Mouse (Mus musculus): Measurements from ENCODE around the gene Arxes1. TPM values are rescaled to one million over a fixed set of nuclear protein-coding genes. Genes with fewer than 3 reads are reported as not detected.
"Not testable (repeated sequence)": the region's sequence is repeated elsewhere in the genome, so short reads cannot be mapped to it uniquely, and the experiment has no call there.

The Arxes1 gene
- 2.6 and 2.8 TPM in 2 replicates for polyA plus RNA-seq (2012; rRNA removed)
- 7.4 and 7.8 TPM in 2 replicates for polyA plus RNA-seq (2014; fragmentation: Nextera tagmentation; extraction: Ambion mirVana)

DNA sequence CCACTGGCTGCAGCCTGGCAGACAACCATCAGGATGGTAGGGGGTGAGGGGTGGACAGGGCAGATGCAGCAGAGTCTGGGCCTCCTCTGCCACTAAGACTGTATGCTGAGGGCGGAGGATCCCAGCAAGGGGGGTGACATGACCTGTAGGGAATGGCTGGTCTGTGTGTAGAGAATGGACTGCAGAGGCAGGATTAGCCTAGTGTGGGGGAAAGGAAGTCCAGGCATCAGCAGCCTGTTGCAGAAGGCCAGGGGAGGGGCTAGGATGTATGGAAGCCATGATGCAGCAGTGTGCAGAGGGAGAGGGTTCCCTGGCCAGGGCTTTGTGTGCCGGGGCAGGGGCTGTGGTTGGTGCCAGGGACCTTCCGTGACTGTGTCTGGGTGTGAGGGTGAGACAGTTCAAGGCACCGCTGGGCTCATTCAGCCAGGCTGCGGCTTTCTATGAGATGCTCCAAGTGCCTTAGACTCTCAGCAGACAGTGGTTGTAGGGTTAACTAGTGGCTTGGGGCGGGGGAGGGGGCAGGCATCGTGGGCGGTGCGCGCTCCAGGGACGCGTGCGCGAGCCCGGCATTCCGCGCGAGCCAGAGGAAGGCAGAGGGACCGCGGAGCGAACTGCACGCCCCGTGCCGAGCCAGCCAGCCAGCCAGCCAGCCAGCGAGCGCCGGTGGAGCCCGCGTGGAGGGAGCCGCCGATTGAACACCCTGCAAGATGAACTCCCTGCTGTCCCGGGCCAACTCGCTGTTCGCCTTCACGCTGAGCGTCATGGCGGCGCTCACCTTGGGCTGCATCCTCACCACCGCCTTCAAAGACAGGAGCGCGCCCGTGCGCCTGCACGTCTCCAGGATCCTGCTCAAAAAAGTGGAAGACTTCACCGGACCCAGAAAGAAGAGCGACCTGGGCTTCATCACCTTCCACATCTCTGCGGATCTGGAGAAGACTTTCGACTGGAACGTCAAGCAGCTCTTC is at the start of gene Arxes1:
Arxes1 (plus strand) TSS at position 569 of the 965 bp plus-strand sequence.
- 19% methylated on average over 14 of the region's 49 CpGs for WGBS (ENCODE audit: insufficient replicate concordance)
- H3K9me3 ChIP-seq (ENCODE audit: control insufficient read depth, low read length); H3K36me3 ChIP-seq (replicated peaks; ENCODE audit: control insufficient read depth, insufficient read depth, low read depth); H3K27me3 ChIP-seq (ENCODE audit: control insufficient read depth, insufficient read depth, low read length); H3K9ac ChIP-seq (replicated peaks); DNase-seq (ENCODE audit: low read depth in 3 of 3, low spot score in 3 of 3); H3K4me1 ChIP-seq (replicated peaks; ENCODE audit: control insufficient read depth in 2 of 2, insufficient read depth in 2 of 2, low read length in 1 of 2); H3K27ac ChIP-seq: not testable (repeated sequence)
- ATAC-seq (ENCODE audit: insufficient read depth): peak; percentile 72
- Histone ChIP-seq H3K4me3 (ENCODE audit: insufficient read depth in 1 of 2, low read depth in 2 of 2, low read length in 2 of 2) (0 out of 4 replicates have a peak within 1 kb of the TSS, but pooled peaks of 1 of the 2 experiments have one; percentile 13), H3K4me2 (ENCODE audit: low read depth) (peak within 1 kb of the TSS; percentile 11; the same call in 1 of the 2 replicates)

DNA sequence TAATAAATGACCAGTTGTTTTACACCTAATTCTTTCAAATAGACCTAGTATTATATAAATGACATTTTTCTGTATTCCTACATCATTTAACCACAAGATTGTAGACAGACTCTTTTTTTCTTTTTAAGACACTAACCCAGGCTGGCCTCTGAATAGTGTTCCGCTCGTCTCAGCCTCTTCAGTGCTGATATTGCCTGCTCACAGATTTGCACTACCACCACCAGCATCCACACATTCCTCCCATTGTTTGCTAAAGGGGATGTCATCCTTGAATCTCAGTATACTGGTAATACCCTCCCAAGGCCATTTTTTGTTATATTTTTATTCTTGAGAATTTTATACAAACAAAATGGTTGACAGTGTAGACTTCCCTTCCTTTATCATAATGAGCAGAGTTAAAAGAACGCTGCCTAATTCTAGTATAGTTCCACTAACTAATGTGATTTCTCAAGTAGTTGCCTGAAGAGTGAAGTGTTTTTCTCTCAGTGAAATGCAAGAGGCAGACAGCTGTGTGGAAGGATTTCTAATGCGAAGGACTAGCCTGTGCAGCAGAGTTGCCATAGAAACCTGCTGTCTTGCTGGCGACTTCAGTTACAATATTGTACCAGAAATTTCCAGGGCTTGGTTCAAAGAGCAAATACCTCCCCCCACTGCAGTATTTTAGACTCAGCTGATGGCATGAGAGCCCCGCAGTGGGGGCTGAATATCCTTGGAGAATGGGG is 48.5 kb upstream of the Arxes1 start:
- TF ChIP-seq CTCF (IDR thresholded peaks at IDR 0.05; ENCODE audit: low read depth) (no peak), EP300 (IDR thresholded peaks at IDR 0.05; ENCODE audit: low read depth) (no peak)

DNA sequence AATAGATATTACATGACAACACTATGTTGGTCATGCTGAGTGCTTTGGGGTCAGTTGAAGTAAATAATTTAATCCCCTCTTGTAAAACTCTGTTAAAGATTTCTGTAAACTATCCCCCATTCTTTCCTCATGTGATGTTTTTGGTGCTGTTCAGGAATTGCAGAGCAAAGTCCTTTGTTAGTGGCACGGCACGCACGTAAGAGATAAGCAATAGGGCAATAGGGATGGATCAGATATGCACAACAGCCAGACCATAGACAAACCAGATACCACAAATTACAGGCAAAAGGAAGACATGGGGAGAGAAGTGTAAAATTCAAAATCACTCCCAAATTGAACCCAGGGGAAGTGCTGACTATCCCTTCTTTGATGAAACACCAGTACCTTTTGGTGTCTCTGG is 46.9 kb upstream of the Arxes1 start:
- 45% methylated on average over 3 of the region's 3 CpGs for WGBS (ENCODE audit: insufficient replicate concordance)
- H3K27ac ChIP-seq: no peak overlapping the region
- H3K9ac ChIP-seq (replicated peaks): no peak overlapping the region
- DNase-seq (ENCODE audit: low read depth in 3 of 3, low spot score in 3 of 3): no peak
- no peaks in the 10 kb centered on the region for H3K27me3 ChIP-seq (ENCODE audit: control insufficient read depth, insufficient read depth, low read length)
- no peaks in the 10 kb centered on the region for H3K4me1 ChIP-seq (replicated peaks; ENCODE audit: control insufficient read depth in 2 of 2, insufficient read depth in 2 of 2, low read length in 1 of 2)
- no peak for ATAC-seq (ENCODE audit: insufficient read depth)
- H3K4me3 ChIP-seq (ENCODE audit: insufficient read depth in 1 of 2, low read depth in 2 of 2, low read length in 2 of 2): no peak overlapping the region
- TF ChIP-seq CTCF (IDR thresholded peaks at IDR 0.05; ENCODE audit: low read depth) (no peak), EP300 (IDR thresholded peaks at IDR 0.05; ENCODE audit: low read depth) (no peak)
- H3K9me3 ChIP-seq (ENCODE audit: control insufficient read depth, low read length): no peaks in the 10 kb centered on the region
- H3K4me2 ChIP-seq (ENCODE audit: low read depth): no peak overlapping the region
- no peaks in the 10 kb centered on the region for H3K36me3 ChIP-seq (replicated peaks; ENCODE audit: control insufficient read depth, insufficient read depth, low read depth)

More for the DNA sequence above, 48.5 kb upstream of the Arxes1 start:
- no peak for ATAC-seq (ENCODE audit: insufficient read depth)
- Histone ChIP-seq H3K27ac (no peak overlapping the region), H3K4me3 (ENCODE audit: insufficient read depth in 1 of 2, low read depth in 2 of 2, low read length in 2 of 2) (no peak overlapping the region), H3K9ac (replicated peaks) (no peak overlapping the region), H3K4me2 (ENCODE audit: low read depth) (no peak overlapping the region), H3K4me1 (replicated peaks; ENCODE audit: control insufficient read depth in 2 of 2, insufficient read depth in 2 of 2, low read length in 1 of 2) (no peaks in the 10 kb centered on the region), H3K9me3 (ENCODE audit: control insufficient read depth, low read length) (no peaks in the 10 kb centered on the region), H3K27me3 (ENCODE audit: control insufficient read depth, insufficient read depth, low read length) (no peaks in the 10 kb centered on the region), H3K36me3 (replicated peaks; ENCODE audit: control insufficient read depth, insufficient read depth, low read depth) (no peaks in the 10 kb centered on the region)
- no peak for DNase-seq (ENCODE audit: low read depth in 3 of 3, low spot score in 3 of 3)
- 61% methylated on average over 6 of the region's 6 CpGs for WGBS (ENCODE audit: insufficient replicate concordance)

DNA sequence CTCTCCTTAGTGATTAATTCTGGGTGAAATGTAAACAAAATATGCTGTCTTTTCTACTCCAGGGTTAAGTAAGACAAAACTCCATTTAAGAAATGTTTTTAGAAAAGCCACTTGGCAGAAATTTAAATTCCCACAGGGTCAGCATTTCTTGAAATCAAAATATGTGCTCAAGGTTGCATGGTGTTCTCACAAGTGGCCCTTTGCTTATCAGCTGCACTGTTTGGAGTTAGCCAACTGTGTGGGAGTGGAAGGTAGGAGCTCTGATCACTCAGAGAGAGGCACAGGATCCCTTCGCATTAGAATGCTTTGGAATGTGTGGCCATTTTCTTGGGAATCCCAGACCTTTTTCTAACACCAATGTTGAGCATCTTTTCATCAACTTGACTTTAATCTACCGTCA is 42.5 kb upstream of the Arxes1 start:
- ATAC-seq (ENCODE audit: insufficient read depth) (no peak), DNase-seq (ENCODE audit: low read depth in 3 of 3, low spot score in 3 of 3) (no peak)
- 63% methylated on average over 2 of the region's 2 CpGs for WGBS (ENCODE audit: insufficient replicate concordance)
- Histone ChIP-seq H3K4me1 (replicated peaks; ENCODE audit: control insufficient read depth in 2 of 2, insufficient read depth in 2 of 2, low read length in 1 of 2) (no peaks in the 10 kb centered on the region), H3K27ac (no peak overlapping the region), H3K4me2 (ENCODE audit: low read depth) (no peak overlapping the region), H3K9me3 (ENCODE audit: control insufficient read depth, low read length) (no peaks in the 10 kb centered on the region), H3K27me3 (ENCODE audit: control insufficient read depth, insufficient read depth, low read length) (no peaks in the 10 kb centered on the region), H3K9ac (replicated peaks) (no peak overlapping the region), H3K4me3 (ENCODE audit: insufficient read depth in 1 of 2, low read depth in 2 of 2, low read length in 2 of 2) (no peak overlapping the region), H3K36me3 (replicated peaks; ENCODE audit: control insufficient read depth, insufficient read depth, low read depth) (no peaks in the 10 kb centered on the region)
- TF ChIP-seq CTCF (IDR thresholded peaks at IDR 0.05; ENCODE audit: low read depth): no peak
- no peak for TF ChIP-seq EP300 (IDR thresholded peaks at IDR 0.05; ENCODE audit: low read depth)

DNA sequence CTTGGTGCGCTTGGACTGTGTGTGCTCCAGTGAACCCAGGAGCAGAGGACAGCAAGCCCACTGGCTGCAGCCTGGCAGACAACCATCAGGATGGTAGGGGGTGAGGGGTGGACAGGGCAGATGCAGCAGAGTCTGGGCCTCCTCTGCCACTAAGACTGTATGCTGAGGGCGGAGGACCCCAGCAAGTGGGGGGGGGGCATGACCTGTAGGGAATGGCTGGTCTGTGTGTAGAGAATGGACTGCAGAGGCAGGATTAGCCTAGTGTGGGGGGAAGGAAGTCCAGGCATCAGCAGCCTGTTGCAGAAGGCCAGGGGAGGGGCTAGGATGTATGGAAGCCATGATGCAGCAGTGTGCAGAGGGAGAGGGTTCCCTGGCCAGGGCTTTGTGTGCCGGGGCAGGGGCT is 40.0 kb upstream of the Arxes1 start:
- H3K4me3 ChIP-seq (ENCODE audit: insufficient read depth in 1 of 2, low read depth in 2 of 2, low read length in 2 of 2); H3K9ac ChIP-seq (replicated peaks); H3K4me1 ChIP-seq (replicated peaks; ENCODE audit: control insufficient read depth in 2 of 2, insufficient read depth in 2 of 2, low read length in 1 of 2); H3K9me3 ChIP-seq (ENCODE audit: control insufficient read depth, low read length); H3K27me3 ChIP-seq (ENCODE audit: control insufficient read depth, insufficient read depth, low read length); DNase-seq (ENCODE audit: low read depth in 3 of 3, low spot score in 3 of 3); H3K36me3 ChIP-seq (replicated peaks; ENCODE audit: control insufficient read depth, insufficient read depth, low read depth); H3K4me2 ChIP-seq (ENCODE audit: low read depth); H3K27ac ChIP-seq: not testable (repeated sequence)
- ATAC-seq (ENCODE audit: insufficient read depth): peak; percentile 62
- WGBS (ENCODE audit: insufficient replicate concordance): 35% methylated on average over 2 of the region's 3 CpGs

DNA sequence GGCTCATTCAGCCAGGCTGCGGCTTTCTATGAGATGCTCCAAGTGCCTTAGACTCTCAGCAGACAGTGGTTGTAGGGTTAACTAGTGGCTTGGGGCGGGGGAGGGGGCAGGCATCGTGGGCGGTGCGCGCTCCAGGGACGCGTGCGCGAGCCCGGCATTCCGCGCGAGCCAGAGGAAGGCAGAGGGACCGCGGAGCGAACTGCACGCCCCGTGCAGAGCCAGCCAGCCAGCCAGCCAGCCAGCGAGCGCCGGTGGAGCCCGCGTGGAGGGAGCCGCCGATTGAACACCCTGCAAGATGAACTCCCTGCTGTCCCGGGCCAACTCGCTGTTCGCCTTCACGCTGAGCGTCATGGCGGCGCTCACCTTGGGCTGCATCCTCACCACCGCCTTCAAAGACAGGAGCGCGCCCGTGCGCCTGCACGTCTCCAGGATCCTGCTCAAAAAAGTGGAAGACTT is 39.5 kb upstream of the Arxes1 start, which contains the start of gene Arxes2:
Arxes2 (plus strand) TSS at position 161 of the 456 bp plus-strand sequence.
- H3K9ac ChIP-seq (replicated peaks); H3K4me1 ChIP-seq (replicated peaks; ENCODE audit: control insufficient read depth in 2 of 2, insufficient read depth in 2 of 2, low read length in 1 of 2); H3K27me3 ChIP-seq (ENCODE audit: control insufficient read depth, insufficient read depth, low read length); H3K36me3 ChIP-seq (replicated peaks; ENCODE audit: control insufficient read depth, insufficient read depth, low read depth); DNase-seq (ENCODE audit: low read depth in 3 of 3, low spot score in 3 of 3); H3K27ac ChIP-seq; H3K9me3 ChIP-seq (ENCODE audit: control insufficient read depth, low read length); H3K4me3 ChIP-seq (ENCODE audit: insufficient read depth in 1 of 2, low read depth in 2 of 2, low read length in 2 of 2): not testable (repeated sequence)
- WGBS (ENCODE audit: insufficient replicate concordance): 14% methylated on average over 9 of the region's 39 CpGs
- ATAC-seq (ENCODE audit: insufficient read depth): peak; percentile 70
- peak within 1 kb of the TSS; percentile 14; the same call in 1 of the 2 replicates for H3K4me2 ChIP-seq (ENCODE audit: low read depth)
